Mouse (Mus musculus): ENCODE results near the gene Nutm1. TPM values are rescaled to one million over a fixed set of nuclear protein-coding genes. Genes with fewer than 3 reads are reported as not detected.

Nutm1 gene
- polyA plus RNA-seq, 1 experiment from 2014 or later = 0.04 TPM

DNA sequence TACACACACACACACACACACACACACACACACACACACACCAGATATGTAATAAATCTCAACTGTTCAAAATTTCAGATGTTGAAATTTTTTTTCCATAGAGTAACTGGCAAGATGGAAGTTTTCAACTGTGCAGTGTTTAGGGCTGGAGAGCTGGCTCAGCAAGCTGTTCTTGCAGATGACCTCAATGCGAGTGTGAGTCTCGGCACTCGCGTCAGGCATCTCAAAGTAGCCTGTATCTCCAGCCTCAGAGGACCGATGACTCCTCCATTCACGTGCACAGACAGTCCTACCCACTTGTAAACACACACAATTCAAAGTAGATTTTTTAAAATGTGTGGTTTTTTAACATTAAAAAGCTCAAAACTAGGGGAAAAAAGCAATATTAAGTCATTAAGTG, 14.4 kb upstream of the Nutm1 start:
- H3K27me3 ChIP-seq = no peaks in the 10 kb centered on the region
- H3K4me3 ChIP-seq = no peak overlapping the region
- H3K9me3 ChIP-seq = no peaks in the 10 kb centered on the region
- no peak for ATAC-seq (replicated peaks)
- no peak overlapping the region for H3K27ac ChIP-seq (replicated peaks)
- H3K4me1 ChIP-seq = peaks cover 22% of the 10 kb centered on the region
- H3K4me2 ChIP-seq (replicated peaks) = no peak overlapping the region
- H3K9ac ChIP-seq (replicated peaks) = no peak overlapping the region
- 92% methylated on average over 6 of the region's 6 CpGs for WGBS
- no peaks in the 10 kb centered on the region for H3K36me3 ChIP-seq

DNA sequence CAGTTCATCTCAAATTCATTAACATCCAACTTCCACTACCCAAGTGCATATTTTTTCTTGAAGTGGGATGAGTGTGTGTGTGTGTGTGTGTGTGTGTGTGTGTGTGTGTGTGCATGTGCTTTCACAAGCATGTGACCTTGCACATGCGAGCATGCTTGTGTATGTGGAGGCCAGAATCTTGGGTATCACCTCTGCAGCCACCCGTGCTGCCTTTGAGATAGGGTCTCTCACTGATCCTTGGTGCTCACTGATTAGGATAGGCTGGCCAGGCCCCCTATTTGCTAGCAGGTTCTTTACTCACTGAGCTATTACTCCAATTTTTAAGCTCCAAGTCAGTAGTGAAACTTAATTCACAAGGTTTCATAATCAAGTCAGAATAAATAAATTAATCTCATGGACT, 13.8 kb upstream of the Nutm1 start:
- H3K4me1 ChIP-seq = peaks cover 26% of the 10 kb centered on the region
- no peaks in the 10 kb centered on the region for H3K27me3 ChIP-seq
- H3K9me3 ChIP-seq = no peaks in the 10 kb centered on the region
- ATAC-seq (replicated peaks) = no peak
- H3K4me3 ChIP-seq = no peak overlapping the region
- no peaks in the 10 kb centered on the region for H3K36me3 ChIP-seq
- H3K4me2 ChIP-seq (replicated peaks) = no peak overlapping the region
- 92% methylated on average over 2 of the region's 2 CpGs for whole genome bisulfite sequencing
- H3K9ac ChIP-seq (replicated peaks) = no peak overlapping the region
- H3K27ac ChIP-seq (replicated peaks) = no peak overlapping the region

DNA sequence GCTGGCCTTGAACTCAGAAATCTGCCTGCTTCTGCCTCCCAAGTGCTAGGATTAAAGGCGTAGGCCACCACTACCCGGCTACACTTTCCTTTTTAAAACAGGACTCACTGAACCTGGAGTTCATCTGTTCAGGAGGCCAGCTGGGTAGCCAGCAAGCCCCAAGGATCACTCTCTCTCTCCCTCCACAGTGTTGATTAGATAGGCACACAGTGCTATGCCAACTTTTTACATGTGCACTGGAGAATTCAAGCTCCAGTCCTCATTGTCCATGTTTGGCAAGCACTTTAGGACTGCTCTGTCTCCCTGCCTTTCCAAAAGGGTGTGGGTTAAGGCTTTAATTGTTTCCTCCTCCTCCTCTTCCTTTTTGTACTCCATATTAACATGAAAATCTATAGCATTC, 10.9 kb upstream of the Nutm1 start:
- Histone ChIP-seq H3K27me3 (no peaks in the 10 kb centered on the region), H3K4me1 (peaks cover 46% of the 10 kb centered on the region), H3K36me3 (no peaks in the 10 kb centered on the region), H3K4me2 (replicated peaks) (peak overlapping the region; percentile 10; the same call in 1 of the 2 replicates), H3K4me3 (no peak overlapping the region), H3K9me3 (no peaks in the 10 kb centered on the region), H3K9ac (replicated peaks) (no peak overlapping the region), H3K27ac (replicated peaks) (no peak overlapping the region)
- no peak for ATAC-seq (replicated peaks)
- 98% methylated on average over 2 of the region's 2 CpGs for WGBS

DNA sequence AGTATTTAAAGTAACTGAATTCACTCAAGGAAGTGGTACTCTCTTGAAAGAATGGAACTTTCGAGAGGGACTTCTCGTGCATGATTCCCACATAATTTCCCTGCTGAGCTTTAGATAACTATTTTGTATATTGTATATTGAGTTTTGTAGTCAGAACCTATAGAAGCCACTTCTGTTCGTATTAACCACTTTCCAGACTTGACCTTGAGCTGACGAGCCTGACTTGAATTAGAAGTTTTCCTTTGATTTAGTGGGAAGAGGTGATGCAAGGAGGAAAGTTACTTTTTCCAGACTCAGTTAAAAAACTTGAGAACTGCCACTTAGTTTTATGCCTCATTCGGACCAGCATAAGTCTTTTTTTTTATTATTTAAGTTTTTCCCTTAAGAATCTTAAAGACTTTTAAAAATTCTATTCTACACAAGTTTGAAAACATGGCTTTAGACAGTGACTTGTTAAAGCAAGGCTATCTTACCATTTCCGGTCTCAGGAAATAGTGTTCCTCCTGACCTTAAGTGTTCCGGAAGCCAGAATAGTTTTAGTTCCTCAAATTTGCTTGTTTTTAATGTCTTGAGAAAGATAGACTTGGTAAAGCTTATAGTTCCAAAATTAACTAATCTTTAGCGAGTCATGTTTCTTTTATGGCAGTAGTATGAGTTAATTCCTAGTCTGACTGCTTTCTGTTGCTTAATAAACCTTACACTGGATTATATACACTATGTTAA, 8.6 kb upstream of the Nutm1 start:
- Histone ChIP-seq H3K4me3 (peak overlapping the region; percentile 66), H3K9ac (replicated peaks) (0 out of 2 replicates have a peak overlapping the region, but pooled peaks have one; percentile 78), H3K9me3 (no peaks in the 10 kb centered on the region), H3K27ac (replicated peaks) (no peak overlapping the region), H3K4me1 (peaks cover 57% of the 10 kb centered on the region), H3K36me3 (no peaks in the 10 kb centered on the region), H3K4me2 (replicated peaks) (peak overlapping the region; percentile 72), H3K27me3 (no peaks in the 10 kb centered on the region)
- ATAC-seq (replicated peaks) = no peak
- WGBS = 76% methylated on average over 8 of the region's 8 CpGs

DNA sequence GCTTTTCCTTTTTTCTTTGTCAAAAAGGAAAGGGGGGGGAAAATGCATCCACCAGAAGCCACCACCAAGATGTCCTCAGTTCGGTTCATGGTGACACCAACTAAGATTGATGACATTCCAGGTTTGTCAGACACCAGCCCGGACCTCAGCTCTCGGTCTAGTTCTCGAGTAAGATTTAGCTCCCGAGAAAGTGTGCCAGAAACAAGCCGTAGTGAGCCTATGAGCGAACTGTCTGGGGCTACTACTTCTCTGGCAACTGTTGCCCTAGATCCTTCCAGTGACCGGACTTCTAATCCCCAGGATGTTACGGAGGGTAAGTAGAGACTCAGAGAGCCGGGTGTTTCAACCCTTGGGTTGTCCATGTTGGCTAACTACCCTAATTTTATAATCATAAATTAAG, 7.7 kb upstream of the Nutm1 start:
- WGBS = 48% methylated on average over 10 of the region's 10 CpGs
- no peak for ATAC-seq (replicated peaks)
- H3K4me1 ChIP-seq = peaks cover 60% of the 10 kb centered on the region

DNA sequence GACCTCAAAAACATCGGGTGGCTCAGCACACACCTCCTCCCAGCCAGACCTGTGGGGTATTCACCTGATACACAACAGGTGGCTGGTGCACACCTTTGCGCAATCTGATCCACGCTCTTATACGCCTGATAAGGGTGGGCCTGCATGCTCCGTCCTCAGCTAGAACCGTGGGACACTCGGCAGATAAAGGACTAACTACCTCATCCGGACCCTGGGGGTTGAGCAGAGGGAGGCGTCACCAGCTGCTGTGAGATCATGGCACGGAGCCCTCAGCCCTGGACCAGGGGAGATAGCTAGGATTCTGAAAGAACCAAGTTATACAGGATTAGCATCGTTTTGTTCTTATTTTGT, 7.1 kb upstream of the Nutm1 start, which contains the start of gene Gm21985:
TSS of gene Gm21985 (plus strand) at position 73 of the 351 bp plus-strand sequence.
- peak; percentile 24 for ATAC-seq (replicated peaks)
- Histone ChIP-seq H3K27me3 (no peaks in the 10 kb centered on the region), H3K9me3 (no peaks in the 10 kb centered on the region), H3K4me1 (peaks cover 54% of the 10 kb centered on the region), H3K4me3 (peak within 1 kb of the TSS; percentile 66), H3K9ac (replicated peaks) (peak within 1 kb of the TSS; percentile 78), H3K36me3 (no peaks in the 10 kb centered on the region), H3K27ac (replicated peaks) (peak within 1 kb of the TSS; percentile 90), H3K4me2 (replicated peaks) (peak within 1 kb of the TSS; percentile 72)
- WGBS = under 1% methylated on average over 11 of the region's 11 CpGs

More for the DNA sequence above, 7.7 kb upstream of the Nutm1 start:
- peak overlapping the region; percentile 66 for H3K4me3 ChIP-seq
- H3K9ac ChIP-seq (replicated peaks) = peak overlapping the region; percentile 78
- H3K27ac ChIP-seq (replicated peaks) = 0 out of 2 replicates have a peak overlapping the region, but pooled peaks have one; percentile 90
- no peaks in the 10 kb centered on the region for H3K27me3 ChIP-seq
- no peaks in the 10 kb centered on the region for H3K36me3 ChIP-seq
- no peaks in the 10 kb centered on the region for H3K9me3 ChIP-seq
- peak overlapping the region; percentile 72 for H3K4me2 ChIP-seq (replicated peaks)

DNA sequence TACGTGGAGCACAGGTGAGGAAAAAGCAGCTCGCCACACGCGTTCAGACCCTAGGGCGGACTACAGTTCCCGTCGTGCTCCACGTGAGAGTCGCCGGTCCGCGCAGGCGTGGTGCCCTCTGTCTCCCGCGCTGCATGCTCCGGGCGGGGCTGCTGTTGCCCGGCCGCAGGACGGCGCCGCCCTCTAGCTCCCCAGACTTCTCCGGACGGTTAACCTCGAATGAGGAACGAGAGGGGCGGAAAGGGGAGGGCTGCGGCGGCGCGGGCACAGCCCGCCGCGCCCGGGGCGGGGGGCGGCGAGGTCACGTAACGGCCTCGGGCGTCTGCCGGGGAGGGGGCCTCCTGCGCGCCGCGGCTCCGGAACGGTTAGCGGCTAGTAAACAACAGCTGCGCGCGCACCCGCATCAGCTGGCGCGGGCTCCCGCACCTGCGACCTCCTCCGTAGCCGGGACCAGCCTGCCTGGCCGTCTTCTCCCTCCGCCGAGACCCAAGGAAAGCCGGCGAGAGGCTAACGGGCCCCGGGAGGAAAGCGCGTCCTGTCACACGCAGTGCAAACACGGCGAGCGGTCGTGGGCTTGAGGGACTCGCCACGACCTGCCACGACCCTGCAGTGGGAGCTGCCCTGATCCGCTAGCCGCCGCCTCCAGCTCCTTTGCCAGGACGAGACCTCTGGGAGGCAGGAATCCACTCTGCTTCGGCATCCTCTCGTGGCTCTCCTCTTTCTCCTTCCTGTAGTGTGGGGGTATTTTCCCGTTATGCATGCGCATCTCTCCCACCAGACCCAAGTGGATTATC, 6.6 kb upstream of the Nutm1 start, which contains the start of gene Slc12a6:
TSS of gene Slc12a6 (plus strand) at position 378 of the 794 bp plus-strand sequence.
- WGBS = under 1% methylated on average over 85 of the region's 85 CpGs

DNA sequence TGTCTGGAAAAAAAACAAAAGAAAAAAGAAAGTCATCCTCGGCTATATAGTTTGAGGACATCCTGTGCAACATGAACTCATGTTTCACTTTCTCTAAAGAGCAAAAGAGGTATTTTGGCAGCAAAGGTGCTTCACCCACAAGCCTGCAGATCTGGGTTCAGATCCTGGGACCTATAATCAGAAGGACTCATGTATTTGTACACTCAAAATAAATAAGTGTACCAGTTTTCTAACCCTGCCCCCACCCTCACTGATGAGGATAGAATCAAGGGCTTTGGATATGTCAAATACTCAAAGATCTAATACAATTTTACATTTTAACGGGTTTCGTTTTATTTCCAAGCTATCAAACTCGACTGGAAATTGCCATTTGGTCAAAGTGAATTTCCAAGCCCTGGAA, 5.3 kb upstream of the Nutm1 start:
- Histone ChIP-seq H3K9me3 (no peaks in the 10 kb centered on the region), H3K4me1 (peaks cover 45% of the 10 kb centered on the region), H3K4me3 (no peak overlapping the region), H3K4me2 (replicated peaks) (no peak overlapping the region), H3K27me3 (no peaks in the 10 kb centered on the region), H3K36me3 (no peaks in the 10 kb centered on the region), H3K27ac (replicated peaks) (no peak overlapping the region), H3K9ac (replicated peaks) (no peak overlapping the region)
- ATAC-seq (replicated peaks) = no peak
- WGBS = 79% methylated on average over 4 of the region's 4 CpGs

More for the DNA sequence above, 6.6 kb upstream of the Nutm1 start, which contains the start of gene Slc12a6:
- no peaks in the 10 kb centered on the region for H3K36me3 ChIP-seq
- H3K4me3 ChIP-seq = peak within 1 kb of the TSS; percentile 66
- H3K27me3 ChIP-seq = no peaks in the 10 kb centered on the region
- H3K4me2 ChIP-seq (replicated peaks) = peak within 1 kb of the TSS; percentile 72
- no peaks in the 10 kb centered on the region for H3K9me3 ChIP-seq
- peak within 1 kb of the TSS; percentile 90 for H3K27ac ChIP-seq (replicated peaks)
- peak within 1 kb of the TSS; percentile 78 for H3K9ac ChIP-seq (replicated peaks)
- peak; percentile 94 for ATAC-seq (replicated peaks)
- H3K4me1 ChIP-seq = peaks cover 53% of the 10 kb centered on the region

DNA sequence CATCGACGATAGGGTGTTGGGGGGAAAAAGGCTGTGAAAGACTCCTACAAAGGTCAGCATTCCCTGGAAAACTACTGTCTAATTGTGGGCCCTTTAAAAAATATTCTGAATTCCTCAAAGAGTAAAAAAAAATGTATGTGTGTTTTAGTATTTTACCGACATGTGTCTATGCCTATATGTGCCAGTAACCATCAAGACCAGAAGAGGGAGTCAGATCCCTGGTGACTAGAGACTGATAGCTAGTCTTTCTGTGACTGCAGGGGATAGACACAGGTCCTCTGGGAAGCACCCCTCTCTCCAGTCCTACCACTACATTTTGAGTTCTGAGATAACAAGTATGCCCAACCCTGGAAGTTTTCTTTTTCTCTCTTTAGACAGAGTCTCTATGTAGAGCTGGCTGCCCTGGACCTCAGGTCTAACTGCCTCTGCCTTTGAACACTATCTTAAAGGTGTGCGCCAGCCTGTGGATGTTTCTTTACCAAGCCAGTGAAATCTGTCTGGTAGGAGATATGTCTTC, 3.7 kb upstream of the Nutm1 start:
- Histone ChIP-seq H3K4me3 (peak overlapping the region; percentile 68), H3K9ac (replicated peaks) (peak overlapping the region; percentile 64), H3K4me2 (replicated peaks) (peak overlapping the region; percentile 54), H3K27me3 (no peaks in the 10 kb centered on the region), H3K27ac (replicated peaks) (no peak overlapping the region), H3K9me3 (no peaks in the 10 kb centered on the region), H3K36me3 (no peaks in the 10 kb centered on the region), H3K4me1 (peaks cover 34% of the 10 kb centered on the region)
- whole genome bisulfite sequencing = 35% methylated on average over 4 of the region's 4 CpGs
- no peak for ATAC-seq (replicated peaks)

DNA sequence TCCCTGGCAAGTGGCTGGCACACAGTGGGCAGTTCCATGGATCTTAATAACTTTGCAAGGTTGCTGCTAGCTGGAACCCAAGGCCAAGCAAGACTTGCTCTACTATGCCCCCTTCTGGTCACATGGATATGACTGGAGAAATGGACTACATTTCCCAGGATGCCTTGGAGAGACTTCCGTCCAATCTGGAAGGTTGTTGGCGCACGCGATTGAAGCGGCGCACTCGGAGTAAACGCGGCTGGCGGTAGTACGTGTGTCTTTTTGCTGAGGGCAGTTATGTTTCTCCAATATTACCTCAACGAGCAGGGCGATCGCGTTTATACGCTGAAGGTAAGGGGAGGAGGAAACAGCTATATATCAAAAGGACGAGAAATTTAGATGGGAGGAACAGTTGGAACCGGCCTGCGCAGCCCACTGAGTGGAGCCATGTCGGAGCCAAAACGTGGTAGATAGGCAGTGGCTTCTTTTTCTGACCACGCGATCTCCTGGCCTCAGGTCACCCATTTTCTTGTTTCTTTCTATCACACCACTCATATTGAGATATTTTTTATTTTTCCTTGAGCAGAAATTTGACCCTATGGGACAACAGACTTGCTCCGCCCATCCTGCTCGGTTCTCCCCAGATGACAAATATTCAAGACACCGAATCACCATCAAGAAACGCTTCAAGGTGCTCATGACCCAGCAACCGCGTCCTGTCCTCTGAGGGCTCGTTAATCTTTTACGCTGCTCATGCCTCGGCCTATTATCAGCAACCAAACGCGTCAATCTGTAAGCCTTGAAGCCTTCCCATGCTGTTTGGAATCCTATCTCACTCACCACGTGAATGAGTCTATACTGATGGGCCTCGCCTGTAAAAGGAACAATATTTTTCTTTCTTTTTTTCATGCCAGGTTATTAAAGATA, 2.9 kb upstream of the Nutm1 start, which contains the start of gene Nop10:
TSS of gene Nop10 (plus strand) at position 179 of the 906 bp plus-strand sequence.
- Histone ChIP-seq H3K9ac (replicated peaks) (peak within 1 kb of the TSS; percentile 64), H3K36me3 (no peaks in the 10 kb centered on the region), H3K4me2 (replicated peaks) (peak within 1 kb of the TSS; percentile 54), H3K9me3 (no peaks in the 10 kb centered on the region), H3K27ac (replicated peaks) (peak within 1 kb of the TSS; percentile 71), H3K4me3 (peak within 1 kb of the TSS; percentile 68), H3K27me3 (no peaks in the 10 kb centered on the region), H3K4me1 (peaks cover 25% of the 10 kb centered on the region)
- WGBS = under 1% methylated on average over 36 of the region's 36 CpGs
- ATAC-seq (replicated peaks) = peak; percentile 65

All from forebrain, embryonic 15.5 days (tissue).